Mouse (Mus musculus): Measurements from ENCODE around the gene Afap1l2. TPM values are rescaled to one million over a fixed set of nuclear protein-coding genes. Genes with fewer than 3 reads are reported as not detected.

Gene Afap1l2
- total RNA-seq, 2 experiments from 2014 or later, result 1.6 TPM

GRCm38 (mm10) chr19:57002741-57003459, 5.1 kb downstream of the Afap1l2 start:
- H3K27ac ChIP-seq, result peak overlapping the region; percentile 67
- no peak for DNase-seq
- H3K4me3 ChIP-seq, result peak overlapping the region; percentile 36
- TF ChIP-seq CTCF (IDR thresholded peaks at IDR 0.05), result no peak
- intact Hi-C loops (cut with DNase I), result no loop called here

GRCm38 (mm10) chr19:57001926-57002325, 6.1 kb downstream of the Afap1l2 start:
- Histone ChIP-seq H3K4me3 (no peak overlapping the region), H3K27ac (no peak overlapping the region)
- DNase-seq, result no peak
- TF ChIP-seq CTCF (IDR thresholded peaks at IDR 0.05), result no peak
- intact Hi-C loops (cut with DNase I), result no loop called here

GRCm38 (mm10) chr19:57000592-57000991, 7.4 kb downstream of the Afap1l2 start:
- Histone ChIP-seq H3K27ac (no peak overlapping the region), H3K4me3 (no peak overlapping the region)
- DNase-seq, result no peak
- TF ChIP-seq CTCF (IDR thresholded peaks at IDR 0.05), result no peak
- intact Hi-C loops (cut with DNase I), result no loop called here

GRCm38 (mm10) chr19:56999781-57000180, 8.2 kb downstream of the Afap1l2 start:
- intact Hi-C loops (cut with DNase I), result no loop called here
- Histone ChIP-seq H3K4me3 (no peak overlapping the region), H3K27ac (peak overlapping the region; percentile 24; the same call in 1 of the 2 replicates)
- no peak for TF ChIP-seq CTCF (IDR thresholded peaks at IDR 0.05)
- no peak for DNase-seq

- Histone ChIP-seq H3K4me3 (no peak overlapping the region), H3K27ac (peak overlapping the region; percentile 77)
- TF ChIP-seq CTCF (IDR thresholded peaks at IDR 0.05), result no peak
- intact Hi-C loops (cut with DNase I), result no loop called here
- DNase-seq, result no peak
Observed at GRCm38 (mm10) chr19:56998910-56999309, 9.1 kb downstream of the Afap1l2 start.

GRCm38 (mm10) chr19:56998331-56998730, 9.7 kb downstream of the Afap1l2 start:
- TF ChIP-seq CTCF (IDR thresholded peaks at IDR 0.05), result no peak
- Histone ChIP-seq H3K27ac (peak overlapping the region; percentile 77; the same call in 1 of the 2 replicates), H3K4me3 (no peak overlapping the region)
- intact Hi-C loops (cut with DNase I), result no loop called here
- DNase-seq, result no peak

GRCm38 (mm10) chr19:56997164-56997599, 10.8 kb downstream of the Afap1l2 start:
- peak; percentile 77 for DNase-seq
- intact Hi-C loops (cut with DNase I), result no loop called here
- peak; percentile 33; the same call in 1 of the 2 replicates for TF ChIP-seq CTCF (IDR thresholded peaks at IDR 0.05)
- H3K27ac ChIP-seq, result peak overlapping the region; percentile 77
- H3K4me3 ChIP-seq, result peak overlapping the region; percentile 48

GRCm38 (mm10) chr19:56995441-56995840, 12.6 kb downstream of the Afap1l2 start:
- no peak for DNase-seq
- 0 out of 2 replicates have a peak overlapping the region, but pooled peaks have one; percentile 17 for H3K27ac ChIP-seq
- intact Hi-C loops (cut with DNase I), result no loop called here
- no peak overlapping the region for H3K4me3 ChIP-seq
- TF ChIP-seq CTCF (IDR thresholded peaks at IDR 0.05), result no peak

- peak; percentile 64 for DNase-seq
- no peak for TF ChIP-seq CTCF (IDR thresholded peaks at IDR 0.05)
- intact Hi-C loops (cut with DNase I), result no loop called here
- peak overlapping the region; percentile 28; the same call in 1 of the 2 replicates for H3K27ac ChIP-seq
- no peak overlapping the region for H3K4me3 ChIP-seq
Observed at GRCm38 (mm10) chr19:56994653-56995052, 13.4 kb downstream of the Afap1l2 start.

- DNase-seq, result no peak
- no peak for TF ChIP-seq CTCF (IDR thresholded peaks at IDR 0.05)
- peak overlapping the region; percentile 35; the same call in 1 of the 2 replicates for H3K27ac ChIP-seq
Observed at GRCm38 (mm10) chr19:56993763-56994162, 14.3 kb downstream of the Afap1l2 start.

GRCm38 (mm10) chr19:56992978-56993545, 15.0 kb downstream of the Afap1l2 start:
- no peak for DNase-seq
- Histone ChIP-seq H3K4me3 (no peak overlapping the region), H3K27ac (0 out of 2 replicates have a peak overlapping the region, but pooled peaks have one; percentile 7)
- no peak for TF ChIP-seq CTCF (IDR thresholded peaks at IDR 0.05)
- intact Hi-C loops (cut with DNase I), result no loop called here

More at GRCm38 (mm10) chr19:56993763-56994162, 14.3 kb downstream of the Afap1l2 start:
- intact Hi-C loops (cut with DNase I), result no loop called here
- no peak overlapping the region for H3K4me3 ChIP-seq

GRCm38 (mm10) chr19:56990367-56991111, 17.5 kb downstream of the Afap1l2 start:
- no peak for DNase-seq
- intact Hi-C loops (cut with DNase I), result no loop called here
- TF ChIP-seq CTCF (IDR thresholded peaks at IDR 0.05), result no peak
- H3K27ac ChIP-seq, result no peak overlapping the region
- H3K4me3 ChIP-seq, result no peak overlapping the region

- DNase-seq, result no peak
- no peak for TF ChIP-seq CTCF (IDR thresholded peaks at IDR 0.05)
- intact Hi-C loops (cut with DNase I), result no loop called here
- no peak overlapping the region for H3K4me3 ChIP-seq
- no peak overlapping the region for H3K27ac ChIP-seq
Observed at GRCm38 (mm10) chr19:56989171-56989570, 18.9 kb downstream of the Afap1l2 start.
